Mouse (Mus musculus) myocyte (in vitro differentiated cells): ENCODE data around the gene Cald1. TPM values are rescaled to one million over a fixed set of nuclear protein-coding genes. Genes with fewer than 3 reads are reported as not detected.

Source experiments
- H3K27me3 ChIP-seq: one replicate; pipeline ENCODE4 v1.6.1; 2011; ENCODE audit not compliant: control insufficient read depth, insufficient read depth, insufficient read length
- H3K36me3 ChIP-seq: one replicate; pipeline ENCODE4 v1.6.1; 2011; ENCODE audit not compliant: control insufficient read depth, insufficient read depth
- H3K4me2 ChIP-seq: one replicate; pipeline ENCODE4 v1.6.1; 2011; ENCODE audit warnings: low read depth, control low read depth
- H3K4me3 ChIP-seq: one replicate; pipeline ENCODE4 v1.5.1; 2011; ENCODE audit warnings: mild to moderate bottlenecking, control low read depth, moderate library complexity
- H3K79me2 ChIP-seq: one replicate; pipeline ENCODE4 v1.6.1; 2011; ENCODE audit not compliant: control insufficient read depth, insufficient read depth
- H3ac ChIP-seq: one replicate; pipeline ENCODE4 v1.6.1; 2011; ENCODE audit not compliant: control insufficient read depth, insufficient read length
- CEBPB ChIP-seq: IDR thresholded peaks from 2 replicates; pipeline ENCODE4 v1.6.1; 2011; ENCODE audit warnings: mild to moderate bottlenecking, moderate library complexity; ENCODE audit not compliant: poor library complexity, insufficient read depth, severe bottlenecking
- E2F4 ChIP-seq: IDR thresholded peaks from one replicate; pipeline ENCODE4 v1.6.1; 2011; ENCODE audit warnings: mild to moderate bottlenecking, control low read depth, moderate library complexity; ENCODE audit not compliant: insufficient read depth
- MAX ChIP-seq: IDR thresholded peaks from one replicate; pipeline ENCODE4 v1.6.1; 2011; ENCODE audit warnings: low read depth, mild to moderate bottlenecking, control low read depth
- MYOD1 ChIP-seq, 3 experiments: IDR thresholded peaks; one replicate each; pipeline ENCODE4 v1.6.1; 2011; ENCODE audit warnings: control low read depth in 2 of 3, low read depth in 2 of 3, mild to moderate bottlenecking in 2 of 3, moderate library complexity in 1 of 3; ENCODE audit not compliant: insufficient read length in 2 of 3, control insufficient read depth in 1 of 3
- MYOG ChIP-seq, 3 experiments: IDR thresholded peaks; one replicate each; pipeline ENCODE4 v1.6.1; 2011; ENCODE audit warnings: control low read depth in 2 of 3, low read depth in 2 of 3, mild to moderate bottlenecking in 2 of 3; ENCODE audit not compliant: insufficient read length in 2 of 3, control insufficient read depth in 1 of 3, insufficient read depth in 1 of 3
- POLR2A ChIP-seq: IDR thresholded peaks from one replicate; pipeline ENCODE4 v1.6.1; 2011; ENCODE audit warnings: low read depth, mild to moderate bottlenecking, control low read depth, moderate library complexity; ENCODE audit not compliant: insufficient read length
- POLR2AphosphoS2 ChIP-seq: IDR thresholded peaks from one replicate; pipeline ENCODE4 v1.6.1; 2011; ENCODE audit warnings: low read depth, control low read depth; ENCODE audit not compliant: insufficient read length
- REST ChIP-seq: IDR thresholded peaks from one replicate; pipeline ENCODE4 v1.6.1; 2011; ENCODE audit warnings: mild to moderate bottlenecking, control low read depth, moderate library complexity; ENCODE audit not compliant: insufficient read depth, insufficient read length
- SRF ChIP-seq: IDR thresholded peaks from one replicate; pipeline ENCODE4 v1.6.1; 2011; ENCODE audit warnings: low read depth; ENCODE audit not compliant: control insufficient read depth, insufficient read length
- TCF12 ChIP-seq: IDR thresholded peaks from one replicate; pipeline ENCODE4 v1.6.1; 2011; ENCODE audit warnings: mild to moderate bottlenecking, control low read depth; ENCODE audit not compliant: poor library complexity, insufficient read depth, severe bottlenecking
- TCF3 ChIP-seq: IDR thresholded peaks from one replicate; pipeline ENCODE4 v1.6.1; 2011; ENCODE audit warnings: low read depth, control low read depth; ENCODE audit not compliant: insufficient read length
- USF1 ChIP-seq: IDR thresholded peaks from one replicate; pipeline ENCODE4 v1.6.1; 2011; ENCODE audit warnings: low read depth, mild to moderate bottlenecking, control low read depth, moderate library complexity
- polyA plus RNA-seq: library from polyadenylated mRNA; unstranded; fragments of >200 nt; fragmentation: generic; extraction: Trizol; gene quantifications from one replicate; pipeline ENCODE4 v1.2.1, GENCODE M21; 2012; ENCODE audit warnings: missing spikeins

Gene Cald1
- polyA plus RNA-seq, 1 experiment = 88.1 TPM

GRCm38 (mm10) chr6:34641081-34641480, 42.8 kb downstream of the Cald1 start:
- peaks cover 68% of the 10 kb centered on the region for H3K79me2 ChIP-seq
- no peak overlapping the region for H3ac ChIP-seq
- H3K27me3 ChIP-seq = no peaks in the 10 kb centered on the region
- H3K4me2 ChIP-seq = peak overlapping the region; percentile 47
- no peak for TF ChIP-seq TCF12
- TF ChIP-seq MAX = no peak
- no peak for TF ChIP-seq TCF3
- no peak for TF ChIP-seq E2F4
- no peak for TF ChIP-seq POLR2A
- TF ChIP-seq CEBPB = peak; percentile 47; the same call in 1 of the 2 replicates
- H3K36me3 ChIP-seq = no peaks in the 10 kb centered on the region
- H3K4me3 ChIP-seq = no peak overlapping the region

- TF ChIP-seq TCF3 (no peak), TCF12 (no peak), USF1 (no peak), MYOG (IDR thresholded peaks at IDR 0.05; ENCODE audit: control insufficient read depth in 1 of 3, insufficient read depth in 1 of 3, insufficient read length in 2 of 3, low read depth in 2 of 3) (no peak), CEBPB (no peak), SRF (peak; percentile 82)
- H3K27me3 ChIP-seq = no peaks in the 10 kb centered on the region
These were observed 43.8 kb downstream of the Cald1 start for GRCm38 (mm10) chr6:34642075-34642547.

GRCm38 (mm10) chr6:34648017-34648787, 49.9 kb downstream of the Cald1 start:
- Histone ChIP-seq H3ac (no peak overlapping the region), H3K27me3 (no peaks in the 10 kb centered on the region), H3K79me2 (peaks cover 73% of the 10 kb centered on the region), H3K4me2 (no peak overlapping the region), H3K36me3 (peaks cover 14% of the 10 kb centered on the region), H3K4me3 (no peak overlapping the region)
- TF ChIP-seq POLR2AphosphoS2 (no peak), USF1 (no peak), SRF (no peak), TCF3 (no peak), MYOG (IDR thresholded peaks at IDR 0.05; ENCODE audit: control insufficient read depth in 1 of 3, insufficient read depth in 1 of 3, insufficient read length in 2 of 3, low read depth in 2 of 3) (no peak), MYOD1 (IDR thresholded peaks at IDR 0.05; ENCODE audit: control insufficient read depth in 1 of 3, insufficient read length in 2 of 3, low read depth in 2 of 3) (no peak), MAX (no peak), POLR2A (no peak), TCF12 (no peak), E2F4 (no peak), REST (no peak), CEBPB (no peak)

More at GRCm38 (mm10) chr6:34642075-34642547, 43.8 kb downstream of the Cald1 start:
- no peak overlapping the region for H3K4me3 ChIP-seq
- no peak overlapping the region for H3ac ChIP-seq
- no peaks in the 10 kb centered on the region for H3K36me3 ChIP-seq
- peak overlapping the region; percentile 4 for H3K4me2 ChIP-seq
- peaks cover 61% of the 10 kb centered on the region for H3K79me2 ChIP-seq

GRCm38 (mm10) chr6:34651298-34651697, 53.0 kb downstream of the Cald1 start:
- H3K36me3 ChIP-seq = peaks cover 20% of the 10 kb centered on the region
- H3K4me2 ChIP-seq = no peak overlapping the region
- H3K4me3 ChIP-seq = no peak overlapping the region
- TF ChIP-seq MYOD1 (IDR thresholded peaks at IDR 0.05; ENCODE audit: control insufficient read depth in 1 of 3, insufficient read length in 2 of 3, low read depth in 2 of 3) (no peak), CEBPB (peak; percentile 25; the same call in 1 of the 2 replicates)
- H3ac ChIP-seq = no peak overlapping the region
- H3K79me2 ChIP-seq = peaks cover 75% of the 10 kb centered on the region
- no peaks in the 10 kb centered on the region for H3K27me3 ChIP-seq

GRCm38 (mm10) chr6:34655719-34656118, 57.4 kb downstream of the Cald1 start:
- H3K27me3 ChIP-seq = no peaks in the 10 kb centered on the region
- TF ChIP-seq MAX (no peak), POLR2A (no peak), MYOG (IDR thresholded peaks at IDR 0.05; ENCODE audit: control insufficient read depth in 1 of 3, insufficient read depth in 1 of 3, insufficient read length in 2 of 3, low read depth in 2 of 3) (no peak), USF1 (no peak), TCF12 (no peak), SRF (no peak), TCF3 (no peak), MYOD1 (IDR thresholded peaks at IDR 0.05; ENCODE audit: control insufficient read depth in 1 of 3, insufficient read length in 2 of 3, low read depth in 2 of 3) (no peak), POLR2AphosphoS2 (no peak), CEBPB (no peak), E2F4 (no peak), REST (no peak)
- H3K4me2 ChIP-seq = no peak overlapping the region
- H3K79me2 ChIP-seq = peaks cover 69% of the 10 kb centered on the region
- H3ac ChIP-seq = no peak overlapping the region
- peaks cover 5% of the 10 kb centered on the region for H3K36me3 ChIP-seq
- no peak overlapping the region for H3K4me3 ChIP-seq
